Mouse (Mus musculus): ENCODE results near the gene Prickle1.

Prickle1 gene

GRCm38 (mm10) chr15:93554203-93554851 is 41.4 kb downstream of the Prickle1 start:
- DNase-seq (ENCODE audit: low spot score in 2 of 2): no peak

GRCm38 (mm10) chr15:93552169-93552568 is 43.5 kb downstream of the Prickle1 start:
- no peak for DNase-seq (ENCODE audit: low spot score in 2 of 2)

- DNase-seq (ENCODE audit: low spot score in 2 of 2): no peak
Observed at GRCm38 (mm10) chr15:93548297-93548696, 47.4 kb downstream of the Prickle1 start.

- DNase-seq (ENCODE audit: low spot score in 2 of 2): no peak
Observed at GRCm38 (mm10) chr15:93539415-93539814, 56.3 kb downstream of the Prickle1 start.

- no peak for DNase-seq (ENCODE audit: low spot score in 2 of 2)
Observed at GRCm38 (mm10) chr15:93538551-93539205, 57.0 kb downstream of the Prickle1 start.

GRCm38 (mm10) chr15:93537745-93538144 is 57.9 kb downstream of the Prickle1 start:
- DNase-seq (ENCODE audit: low spot score in 2 of 2): no peak

GRCm38 (mm10) chr15:93536191-93536590 is 59.5 kb downstream of the Prickle1 start:
- no peak for DNase-seq (ENCODE audit: low spot score in 2 of 2)

GRCm38 (mm10) chr15:93530703-93531032 is 65.0 kb downstream of the Prickle1 start:
- no peak for DNase-seq (ENCODE audit: low spot score in 2 of 2)

- no peak for DNase-seq (ENCODE audit: low spot score in 2 of 2)
Observed at GRCm38 (mm10) chr15:93529831-93530702, 65.6 kb downstream of the Prickle1 start.

GRCm38 (mm10) chr15:93525305-93525917 is 70.3 kb downstream of the Prickle1 start:
- DNase-seq (ENCODE audit: low spot score in 2 of 2): no peak

- no peak for DNase-seq (ENCODE audit: low spot score in 2 of 2)
Observed at GRCm38 (mm10) chr15:93521787-93522180, 73.9 kb downstream of the Prickle1 start.

GRCm38 (mm10) chr15:93521088-93521786 is 74.5 kb downstream of the Prickle1 start:
- no peak for DNase-seq (ENCODE audit: low spot score in 2 of 2)

GRCm38 (mm10) chr15:93519836-93520826 is 75.6 kb downstream of the Prickle1 start:
- DNase-seq (ENCODE audit: low spot score in 2 of 2): no peak

GRCm38 (mm10) chr15:93518941-93519835 is 76.5 kb downstream of the Prickle1 start:
- peak; percentile 69 to 75 for DNase-seq (ENCODE audit: low spot score in 2 of 2)

GRCm38 (mm10) chr15:93518143-93518902 is 77.4 kb downstream of the Prickle1 start:
- DNase-seq (ENCODE audit: low spot score in 2 of 2): no peak

- no peak for DNase-seq (ENCODE audit: low spot score in 2 of 2)
Observed at GRCm38 (mm10) chr15:93517022-93517565, 78.6 kb downstream of the Prickle1 start.

- no peak for DNase-seq (ENCODE audit: low spot score in 2 of 2)
Observed at GRCm38 (mm10) chr15:93515316-93515715, 80.4 kb downstream of the Prickle1 start.

GRCm38 (mm10) chr15:93513939-93514341 is 81.8 kb downstream of the Prickle1 start:
- no peak for DNase-seq (ENCODE audit: low spot score in 2 of 2)
